Mouse (Mus musculus) telencephalon, adult 2 months (tissue): Measurements from ENCODE around the gene Nlgn1.

Source experiments
- DNase-seq: peaks from one replicate; pipeline ENCODE4 v3.0.0-alpha.2; 2011; ENCODE audit warnings: low read depth, low spot score

Gene Nlgn1

DNA sequence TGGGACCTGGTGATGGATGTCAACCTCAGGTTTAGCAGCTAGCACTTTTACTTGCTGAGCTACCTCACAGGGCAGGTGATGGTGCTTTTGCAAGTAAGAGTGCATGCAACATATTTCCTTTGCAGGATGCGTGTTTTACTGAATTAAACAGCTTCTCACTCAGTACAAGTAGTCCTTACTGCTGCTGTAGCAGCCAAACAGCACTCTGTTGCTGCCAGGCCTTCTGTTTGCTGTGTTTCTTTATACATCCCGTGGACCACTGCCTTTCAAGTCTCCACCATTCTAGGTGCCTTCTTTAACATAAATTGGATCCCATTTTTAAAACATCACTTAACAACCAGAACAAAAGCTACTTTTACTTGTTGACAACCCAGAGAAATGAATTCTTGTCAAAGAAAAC is 502.0 kb downstream of the Nlgn1 start:
- no peak for DNase-seq

DNA sequence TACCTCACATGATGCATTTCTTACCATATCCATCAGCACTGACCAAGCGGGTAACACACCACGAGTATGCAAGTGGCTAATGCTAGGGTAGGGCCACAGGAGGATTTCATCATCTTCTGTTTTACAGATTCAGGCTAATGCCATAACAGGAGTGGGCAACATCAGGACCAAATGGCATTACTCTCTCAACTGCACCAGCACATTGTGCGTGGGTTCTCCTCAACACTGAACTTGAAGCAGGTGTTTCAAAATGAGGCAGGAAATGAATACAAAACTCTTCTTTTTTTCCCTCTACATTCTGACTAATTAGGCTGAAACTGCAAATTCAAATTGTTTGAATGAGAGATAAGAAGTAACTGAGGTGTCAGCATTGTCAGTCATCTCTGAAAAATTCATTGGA is 518.9 kb downstream of the Nlgn1 start:
- DNase-seq, result no peak

DNA sequence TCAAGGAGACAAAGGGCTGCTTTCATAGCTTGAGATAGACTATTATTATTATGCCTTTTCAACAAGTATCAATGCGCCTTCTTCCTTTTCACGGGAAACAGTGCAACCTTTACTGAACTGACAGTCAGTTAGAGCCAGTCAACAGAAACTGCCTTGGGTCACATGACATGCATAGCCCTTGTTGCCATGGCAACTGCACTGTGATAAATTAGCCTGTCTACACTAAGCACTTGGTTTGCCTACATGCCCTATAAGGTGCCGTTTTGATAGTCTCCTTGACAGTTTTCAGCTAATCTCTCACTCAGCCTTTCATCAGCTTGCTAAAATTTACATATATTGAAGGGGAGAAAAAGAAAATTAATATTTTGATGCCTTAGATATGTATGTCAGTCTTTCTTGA is 524.7 kb downstream of the Nlgn1 start:
- DNase-seq, result peak; percentile 72

DNA sequence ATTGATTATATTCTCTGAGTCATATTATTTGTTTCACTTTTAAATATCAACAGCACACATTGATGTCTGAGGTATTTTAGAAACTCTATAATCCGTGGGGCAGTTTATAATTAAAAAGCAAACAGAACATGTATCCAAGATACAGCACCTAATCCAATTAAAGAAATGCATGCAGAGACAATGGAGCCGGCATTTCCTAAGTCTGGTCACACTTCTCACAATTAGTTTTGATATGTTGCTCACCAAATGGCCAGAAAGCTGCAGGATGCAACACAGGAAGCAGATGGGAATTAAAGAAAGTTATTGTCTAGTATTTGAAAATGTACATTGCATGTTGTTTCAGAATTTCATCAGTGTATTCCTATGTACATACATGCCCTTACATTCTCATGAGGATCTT is 550.6 kb downstream of the Nlgn1 start:
- DNase-seq, result no peak

DNA sequence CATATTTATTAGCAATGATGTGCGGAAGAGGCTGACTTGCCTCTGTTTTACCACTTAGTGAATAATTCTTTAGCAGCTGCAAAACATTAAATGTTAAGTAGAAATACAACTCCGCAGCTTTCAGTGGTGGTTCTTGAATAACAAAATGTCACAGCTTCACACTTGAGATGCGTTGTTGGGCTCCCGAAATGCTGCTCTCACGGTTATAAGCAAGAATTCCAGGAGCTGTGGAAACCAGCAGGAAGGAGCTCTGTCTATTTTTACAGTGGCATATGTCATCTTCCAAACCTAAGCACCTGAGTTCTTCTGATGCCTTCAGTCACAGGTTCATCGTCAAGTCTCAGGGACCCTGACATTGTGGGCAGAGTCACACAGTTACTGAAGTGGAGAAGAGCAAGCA is 556.8 kb downstream of the Nlgn1 start:
- DNase-seq, result no peak

DNA sequence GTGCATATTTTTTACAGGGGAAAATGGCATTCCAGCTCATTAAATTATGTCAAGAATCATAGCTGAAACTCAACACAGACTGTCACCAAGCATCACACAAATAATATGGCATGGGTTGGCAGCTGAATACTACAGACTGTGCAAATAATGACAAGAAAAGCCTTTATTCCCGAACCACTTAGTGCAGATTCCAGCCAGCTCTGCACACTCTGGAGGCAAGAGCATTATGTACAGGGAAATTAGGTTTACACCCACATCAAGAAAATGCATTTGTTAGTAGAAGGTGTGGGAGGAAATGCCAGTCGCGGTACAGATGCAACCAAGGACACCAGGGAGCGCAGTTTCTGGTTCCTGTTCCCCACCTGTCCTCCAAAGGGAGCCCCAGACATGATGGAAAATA is 558.4 kb downstream of the Nlgn1 start:
- DNase-seq, result peak; percentile 74

DNA sequence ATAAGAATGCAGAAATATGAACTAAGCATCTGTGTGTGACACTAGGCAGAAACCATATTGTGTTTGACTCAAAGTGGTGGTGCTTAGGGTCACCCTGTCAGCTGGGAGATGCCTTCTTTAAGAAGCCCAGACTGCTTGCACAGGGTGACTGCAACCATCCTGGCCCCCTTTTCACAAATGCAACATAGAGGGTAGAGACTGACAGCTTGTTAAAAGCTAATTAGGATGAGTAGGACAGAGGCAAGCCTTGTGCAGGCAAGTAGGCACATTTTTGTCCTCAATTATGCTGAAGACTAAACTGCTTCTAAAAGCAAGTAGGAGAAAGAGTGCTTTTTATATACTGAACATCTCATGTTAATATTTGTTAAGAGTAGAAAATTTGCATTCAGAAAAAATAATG is 558.8 kb downstream of the Nlgn1 start:
- no peak for DNase-seq

DNA sequence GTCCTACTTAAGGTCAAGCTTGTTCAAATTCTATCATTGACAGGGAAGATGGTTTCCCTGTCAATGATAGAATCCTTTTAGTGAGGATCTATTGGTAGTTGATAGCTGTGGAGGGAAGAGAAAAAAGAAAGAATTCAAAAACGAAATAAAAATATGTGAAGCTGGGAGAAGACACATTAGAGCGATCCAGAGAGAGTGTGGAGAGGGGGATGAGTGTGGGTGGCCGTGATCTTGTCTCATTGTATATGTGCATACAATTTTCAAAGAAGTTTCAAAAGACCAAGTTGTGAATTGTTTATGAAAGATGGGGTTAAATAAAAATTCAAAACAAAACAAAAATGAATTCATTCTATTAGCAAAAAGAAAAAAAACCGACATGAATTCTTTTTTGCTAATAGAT is 568.6 kb downstream of the Nlgn1 start:
- peak; percentile 18 for DNase-seq

DNA sequence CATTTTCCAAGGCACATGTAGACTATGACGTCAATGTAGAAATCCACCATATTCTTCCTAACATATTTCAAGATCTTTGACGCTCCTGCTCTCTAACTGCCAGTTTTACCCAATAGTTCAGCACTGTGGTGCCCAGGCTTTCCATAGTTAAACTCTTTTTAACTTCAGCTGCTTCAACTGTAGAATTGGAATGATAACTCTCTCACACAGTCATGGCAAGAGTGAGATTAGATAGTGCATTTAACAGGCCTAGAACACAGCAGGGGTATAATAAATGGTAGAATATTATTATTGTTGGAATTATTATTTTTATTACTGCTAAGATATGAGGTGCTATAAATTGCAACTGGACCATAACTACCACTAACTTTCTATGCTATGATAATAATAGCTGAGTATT is 574.4 kb downstream of the Nlgn1 start:
- no peak for DNase-seq

DNA sequence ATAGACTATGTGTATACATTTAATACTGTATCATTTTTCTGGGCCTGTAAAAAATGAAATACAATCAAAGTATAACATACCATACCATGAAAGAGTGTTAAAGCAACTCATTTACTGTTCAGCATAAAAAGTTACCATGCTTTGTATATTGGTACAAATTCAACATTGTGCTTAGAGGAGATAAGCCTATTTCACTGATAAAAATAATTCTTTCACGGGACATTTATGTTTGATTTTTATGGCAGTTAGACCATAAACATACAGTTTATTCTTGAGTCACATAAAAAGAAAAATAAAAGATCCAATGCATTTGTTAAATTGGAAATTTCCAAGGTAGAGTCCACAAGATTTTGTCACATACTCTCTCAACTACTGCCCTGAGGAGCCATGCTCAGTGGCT is 608.1 kb downstream of the Nlgn1 start:
- DNase-seq, result no peak

DNA sequence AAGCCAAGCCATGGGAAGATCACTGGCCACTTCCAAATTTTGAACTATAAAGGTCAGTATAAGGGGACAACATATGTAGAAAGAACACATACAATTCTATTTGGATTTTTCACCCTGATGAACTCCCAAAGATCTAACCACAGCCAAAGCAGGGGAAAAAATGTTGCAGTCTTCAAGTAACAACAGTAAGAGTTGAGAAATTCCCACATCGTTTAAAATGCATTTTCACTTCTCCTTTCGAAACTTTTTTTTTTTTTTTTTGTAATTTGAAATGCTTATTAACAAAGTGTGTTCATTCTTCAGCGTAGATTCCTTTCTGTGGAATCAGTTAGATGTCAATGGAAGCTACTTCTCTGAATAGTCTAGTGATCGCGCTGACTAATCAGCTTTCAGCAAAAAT is 610.8 kb downstream of the Nlgn1 start:
- DNase-seq, result no peak

DNA sequence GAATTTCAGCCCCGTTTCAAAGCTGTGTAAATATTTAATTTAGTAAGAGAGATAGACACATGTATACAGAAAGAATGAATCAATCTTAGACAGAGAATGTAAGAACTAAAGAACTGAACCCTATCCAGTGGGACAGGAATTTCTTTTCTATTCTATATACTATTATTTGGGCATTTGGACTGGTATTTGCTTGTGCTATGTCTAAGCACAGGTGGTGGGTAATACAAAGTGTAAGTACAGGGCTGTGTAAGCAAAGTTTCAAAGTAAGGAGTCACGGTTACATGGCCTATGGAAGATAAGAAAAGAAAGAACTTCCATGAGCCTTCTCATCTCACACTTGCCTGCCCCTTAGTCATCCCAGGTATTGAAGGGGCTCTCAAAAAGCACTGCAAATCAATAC is 624.9 kb downstream of the Nlgn1 start:
- no peak for DNase-seq

DNA sequence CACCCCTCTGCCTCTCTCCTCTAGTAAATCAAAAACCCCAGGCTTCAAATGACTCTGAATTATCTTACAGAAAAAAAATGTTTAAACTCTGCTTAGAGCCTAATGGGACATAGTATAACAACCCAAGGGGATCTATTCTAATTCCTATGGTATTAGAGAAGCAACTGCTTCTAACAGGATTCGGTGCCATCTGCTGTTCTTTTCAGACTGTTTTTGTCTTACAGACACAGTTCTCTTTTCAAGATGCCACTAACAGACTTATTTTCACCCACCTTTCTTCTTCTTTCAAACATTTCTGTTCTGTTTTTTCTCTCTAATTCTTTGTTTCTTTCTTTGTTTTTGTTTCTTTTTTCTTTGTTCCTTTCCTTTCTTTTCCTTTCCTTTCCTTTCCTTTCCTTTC is 635.0 kb downstream of the Nlgn1 start:
- DNase-seq, result peak; percentile 18

DNA sequence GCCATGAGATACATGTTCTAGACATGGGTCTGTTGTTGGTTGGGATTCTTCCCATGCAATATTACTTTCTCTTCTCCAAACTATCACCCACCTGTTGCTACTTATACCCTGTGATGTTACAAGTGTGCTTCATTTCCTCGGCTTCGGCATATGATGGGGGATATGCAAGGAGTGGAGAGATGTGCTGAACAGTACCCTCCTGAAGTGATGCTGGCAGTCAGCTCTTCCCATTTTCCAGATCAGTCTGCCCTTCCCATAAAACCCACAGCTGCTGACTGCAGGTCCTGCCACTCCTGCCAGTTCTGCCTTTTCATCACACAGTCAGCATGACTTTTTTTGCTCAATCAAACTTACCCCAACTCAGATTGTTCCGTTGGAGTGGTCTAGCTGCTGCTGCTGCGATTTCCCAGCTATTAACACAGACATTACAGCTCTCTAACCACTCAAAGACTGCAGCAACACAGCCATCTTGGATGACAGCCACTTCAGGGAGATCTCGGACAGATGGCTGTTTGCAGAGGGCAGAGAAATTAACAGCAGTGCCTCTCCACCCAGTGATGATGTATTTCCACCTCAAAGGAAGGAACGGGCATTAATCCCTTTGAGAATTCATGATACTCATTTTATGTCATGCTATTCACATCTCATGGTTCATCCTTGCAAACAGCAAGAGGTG is 643.3 kb downstream of the Nlgn1 start:
- DNase-seq, result no peak

DNA sequence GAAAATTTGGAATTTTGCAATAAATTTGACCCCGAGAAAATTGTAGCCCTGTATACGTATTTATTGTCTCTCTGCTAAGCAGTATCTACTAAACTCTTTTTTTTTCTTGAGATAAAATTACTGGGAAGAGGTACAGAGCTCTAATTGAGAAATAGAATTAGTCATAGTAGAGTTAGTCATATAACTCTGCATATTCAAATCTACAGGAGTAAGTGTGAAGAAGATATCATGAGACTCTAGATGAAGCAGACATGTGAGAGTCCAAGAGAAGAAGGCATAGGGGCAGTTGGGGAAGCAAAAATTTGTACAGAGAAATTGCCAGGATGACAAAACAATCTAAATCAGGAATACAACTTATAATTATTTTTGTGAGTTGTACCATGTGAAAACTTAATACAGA is 648.6 kb downstream of the Nlgn1 start:
- no peak for DNase-seq

DNA sequence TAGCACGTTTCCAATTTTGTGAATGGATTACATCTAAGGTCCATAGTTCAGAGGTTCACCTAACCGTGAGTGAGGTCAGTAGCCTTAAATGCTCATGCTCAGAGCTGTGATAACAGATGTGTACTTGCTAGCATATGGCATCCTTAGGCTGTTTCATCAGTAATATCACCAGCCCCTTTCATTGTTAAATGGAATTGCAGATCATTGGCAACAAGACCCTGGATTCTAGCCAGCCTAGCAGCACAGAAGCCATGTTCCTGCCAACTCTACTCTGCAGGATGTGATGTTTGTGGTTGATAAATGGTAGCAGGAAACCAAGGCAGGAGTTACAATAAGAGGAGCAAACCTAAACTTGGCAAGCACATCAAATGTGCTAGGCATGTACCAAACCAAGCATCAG is 652.9 kb downstream of the Nlgn1 start:
- no peak for DNase-seq

DNA sequence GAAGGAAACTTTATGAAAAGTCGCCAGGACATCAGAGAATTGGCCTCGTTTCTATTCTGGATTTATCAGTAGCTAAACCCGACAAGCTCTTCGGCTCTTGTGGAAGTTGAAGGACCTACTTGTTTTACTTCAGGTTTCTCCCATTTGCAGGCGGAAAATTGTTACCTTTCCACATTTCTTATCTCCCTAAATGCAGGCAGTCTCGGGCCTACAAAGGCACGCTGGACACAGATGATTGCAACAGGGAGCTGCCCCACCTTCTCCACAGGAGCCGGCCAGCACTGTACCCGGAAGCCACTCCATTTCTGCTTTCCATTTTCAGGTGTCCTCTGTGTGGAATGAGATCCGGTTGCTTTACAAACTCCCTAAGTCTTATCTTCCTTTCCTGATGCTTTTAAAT is 656.4 kb downstream of the Nlgn1 start:
- no peak for DNase-seq

DNA sequence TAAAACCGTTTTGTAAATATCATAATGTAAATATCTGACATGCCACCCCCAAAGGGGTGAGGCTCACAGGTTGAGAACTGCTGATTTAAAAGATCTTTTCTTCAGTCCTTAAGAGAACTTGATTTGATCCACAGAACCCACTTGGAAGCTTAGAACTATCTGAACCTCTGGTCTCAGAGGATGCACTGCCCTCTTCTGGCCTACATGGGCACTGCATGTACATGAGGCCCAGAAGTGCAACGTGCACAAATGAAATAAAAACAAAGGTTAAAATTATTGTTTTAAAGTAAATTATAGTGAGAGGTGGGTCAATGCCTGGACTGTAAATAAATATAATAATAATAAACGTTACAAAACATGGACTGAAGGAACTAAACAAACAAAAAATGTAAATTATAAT is 657.2 kb downstream of the Nlgn1 start:
- no peak for DNase-seq

DNA sequence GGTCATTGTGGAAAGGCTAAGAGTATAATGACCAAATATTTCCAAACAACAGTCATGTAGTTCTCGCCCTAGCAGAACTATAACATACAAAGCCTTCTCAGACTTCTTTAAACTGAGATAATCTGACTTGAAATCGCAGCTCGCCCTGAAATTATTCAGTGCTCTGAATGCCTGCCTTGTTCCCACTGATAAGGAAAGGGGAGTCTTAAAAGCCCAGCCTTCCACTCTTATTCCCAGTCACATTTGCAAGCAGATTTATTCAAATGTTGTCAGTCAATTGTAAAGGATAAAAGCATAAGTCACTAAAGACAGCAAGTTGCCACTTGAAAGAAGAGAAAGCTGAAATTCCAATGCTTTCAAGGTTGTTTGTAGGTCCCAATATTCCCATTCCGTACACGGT is 658.9 kb downstream of the Nlgn1 start:
- DNase-seq, result no peak

DNA sequence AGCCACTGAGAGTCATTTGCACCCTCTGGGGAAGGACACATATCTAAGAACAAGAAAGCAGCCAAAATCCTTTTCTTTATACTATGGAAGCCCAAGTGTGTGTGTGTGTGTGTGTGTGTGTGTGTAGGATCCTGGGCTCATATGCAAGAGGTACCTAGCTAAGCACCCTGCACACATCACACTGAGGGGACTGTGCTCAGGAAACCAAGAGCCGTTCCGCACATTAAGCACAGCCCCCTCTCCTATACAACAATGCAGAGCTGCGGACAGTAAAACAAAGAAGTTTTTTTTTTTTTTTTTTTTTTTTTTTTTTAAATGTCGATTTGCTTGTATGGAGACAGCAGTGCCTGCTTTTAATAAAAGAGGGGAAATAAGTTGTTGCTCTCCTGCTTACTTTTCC is 659.5 kb downstream of the Nlgn1 start:
- DNase-seq, result no peak

DNA sequence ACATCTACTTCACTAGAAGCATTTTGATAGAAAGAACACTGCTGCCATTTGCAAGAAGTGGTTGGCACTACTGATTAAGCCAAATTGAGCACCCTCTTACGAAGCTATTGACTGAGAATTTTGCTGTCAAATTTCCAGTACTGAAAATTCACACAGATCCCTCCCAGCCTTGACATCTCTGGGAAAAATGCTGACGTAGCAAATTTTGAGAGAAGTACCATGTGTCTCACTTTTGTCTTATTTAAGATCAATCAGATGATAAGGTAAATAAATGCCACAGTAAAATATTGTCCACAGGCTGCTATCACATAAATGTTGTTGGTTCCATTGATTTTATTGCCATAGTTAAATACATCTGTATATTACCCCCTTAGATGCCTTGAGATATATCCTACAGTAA is 668.8 kb downstream of the Nlgn1 start:
- no peak for DNase-seq

DNA sequence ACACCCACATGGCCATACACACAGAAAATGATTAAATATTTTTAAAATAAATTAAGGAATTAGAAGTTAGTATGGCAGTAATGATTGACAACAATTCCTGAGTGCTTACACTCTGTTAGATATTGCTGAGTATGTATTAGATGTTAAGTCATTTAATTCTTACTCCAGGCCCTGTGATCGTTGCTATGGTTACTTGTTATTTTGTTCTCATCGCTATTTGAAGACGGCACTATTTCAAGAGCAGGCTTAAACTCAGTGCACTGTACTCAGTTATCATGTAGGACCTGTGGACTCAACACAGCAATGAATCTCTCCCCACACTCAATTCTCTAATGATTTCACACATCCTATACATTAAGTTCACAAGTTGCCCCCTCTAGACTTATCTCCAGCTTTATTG is 672.0 kb downstream of the Nlgn1 start:
- DNase-seq, result no peak

DNA sequence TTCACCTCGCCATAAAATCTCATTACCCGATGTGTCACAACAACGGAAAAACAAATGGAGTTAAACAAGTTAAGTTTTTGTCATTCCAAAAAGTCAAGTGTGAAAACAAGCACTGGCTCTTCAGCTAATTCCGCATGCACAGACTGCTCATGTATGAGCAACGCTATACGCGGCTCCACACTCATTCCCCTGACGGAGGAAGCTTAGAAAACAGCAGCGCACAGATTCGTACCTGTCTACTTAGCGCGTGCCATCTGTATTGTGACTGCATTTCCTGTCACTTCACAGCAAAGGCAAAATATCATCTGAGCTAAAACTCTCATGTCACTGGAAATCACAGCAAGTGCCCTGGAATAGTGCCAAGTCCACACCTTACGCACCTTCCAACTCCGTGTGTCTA is 674.3 kb downstream of the Nlgn1 start:
- DNase-seq, result no peak

DNA sequence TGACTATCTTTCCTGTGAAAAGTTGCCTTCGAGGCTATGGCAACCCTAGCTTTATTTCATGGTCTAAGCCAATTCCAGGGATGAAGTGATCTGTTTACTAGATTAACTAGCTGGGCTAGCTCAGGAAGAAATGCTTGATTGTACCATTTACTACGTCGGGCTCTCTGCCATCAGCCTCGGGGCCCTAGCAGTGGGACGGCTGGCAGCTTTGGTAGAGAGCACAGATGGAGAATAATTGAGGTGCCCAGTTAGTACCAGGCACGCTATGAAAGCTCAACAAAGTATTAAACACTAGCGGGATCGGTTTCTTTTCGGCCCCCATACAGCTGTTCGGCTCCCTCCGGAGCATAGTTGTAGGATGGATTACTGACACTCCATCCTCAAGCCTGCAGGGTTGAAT is 675.2 kb downstream of the Nlgn1 start:
- no peak for DNase-seq
